Mouse (Mus musculus) bone marrow, adult 2 months (tissue): ENCODE data around the gene Rtn1.

Experiments used
- CTCF ChIP-seq: fragments of 200-500 bp; IDR thresholded peaks from 2 replicates; pipeline ENCODE4 v1.5.1; 2011; ENCODE audit warnings: low read length, control low read depth; ENCODE audit not compliant: control insufficient read depth, insufficient read depth
- POLR2A ChIP-seq: fragments of 200-500 bp; IDR thresholded peaks from 2 replicates; pipeline ENCODE4 v1.6.1; 2011; ENCODE audit warnings: low read depth, mild to moderate bottlenecking, control low read depth, low read length, borderline replicate concordance; ENCODE audit not compliant: control insufficient read depth

DNA sequence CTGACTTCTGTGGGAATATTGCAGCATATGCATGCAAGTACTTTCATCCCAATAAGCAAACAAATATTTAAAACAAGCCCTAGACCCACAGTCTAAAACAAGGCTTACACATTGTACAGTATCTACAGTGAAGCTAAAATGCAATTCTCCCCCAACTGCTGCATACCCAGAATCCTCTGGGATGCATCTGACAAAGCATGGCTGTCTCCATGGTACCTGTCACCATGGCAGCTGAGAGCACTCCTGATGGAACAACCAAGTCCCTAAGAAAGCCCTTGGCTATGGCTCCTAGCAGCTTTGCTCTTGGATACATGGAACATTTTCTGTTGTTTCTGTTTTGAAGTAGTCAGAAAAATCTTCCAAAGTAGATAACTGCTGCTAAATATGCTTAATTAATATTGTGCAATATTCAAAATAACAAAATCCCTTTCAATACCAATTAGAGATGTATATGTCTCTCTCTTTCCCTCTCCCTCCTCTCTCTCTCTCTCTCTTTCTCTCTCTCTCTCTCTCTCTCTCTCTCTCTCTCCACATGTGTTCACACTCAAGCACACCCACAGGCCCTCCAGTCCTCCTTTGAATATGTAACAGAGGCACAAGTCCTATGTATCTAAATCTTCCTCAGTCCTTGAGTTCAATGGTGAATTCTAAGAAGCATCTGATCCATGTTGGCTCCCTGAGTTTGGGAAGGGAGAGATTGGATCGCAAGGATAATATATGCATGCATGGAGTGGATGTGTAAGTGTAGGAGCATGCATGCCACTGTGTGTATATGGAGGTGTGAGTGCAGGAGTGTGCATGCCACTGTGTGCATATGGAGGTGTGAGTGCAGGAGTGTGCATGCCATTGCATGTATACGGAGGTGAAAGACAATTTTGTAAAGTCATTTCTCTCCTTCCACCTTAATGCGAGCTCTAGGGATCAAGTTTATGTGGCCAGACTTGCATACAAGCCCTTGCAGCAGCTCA, 143.3 kb downstream of the Rtn1 start:
- TF ChIP-seq CTCF (no peak), POLR2A (no peak)
